In genomic region chr6:137053464-137053863, GRCm38 (mm10) we compare ENCODE assay signal across 9 mouse cellular contexts.
A peak's percentile ranks its signal among the peaks of the same experiment; 100 is the strongest.
DNase-seq lines count a peak whose midpoint lies in the region; ATAC-seq and TF ChIP-seq lines count a peak whose summit lies in the region.
"Had no signal": no experiment of that assay in that cellular context is flagged by ENCODE, and none has a peak within 500 bp of the region (broad histone marks: within the 10 kb centered on the region; RNA-seq: fewer than 3 reads in every experiment).

No protein-coding gene starts in this region.

- H3K9me3 ChIP-seq in kidney, postnatal 0 days (replicated peaks; ENCODE audit: low read length) = no peaks in the 10 kb centered on the region

- no peak overlapping the region for H3K9ac ChIP-seq in kidney, postnatal 0 days (ENCODE audit: low read depth, low read length)

- ATAC-seq in kidney, postnatal 0 days (replicated peaks; ENCODE audit: low FRiP score, low read depth) = no peak

- no peak overlapping the region for H3K27ac ChIP-seq in kidney, postnatal 0 days
- H3K27ac ChIP-seq: macrophage had no signal

- H3K27me3 ChIP-seq in kidney, postnatal 0 days (ENCODE audit: insufficient read depth, low read length) = no peaks in the 10 kb centered on the region

- no peaks in the 10 kb centered on the region for H3K4me1 ChIP-seq in kidney, postnatal 0 days (replicated peaks; ENCODE audit: insufficient read depth, low read length)

- peak; percentile 70 for TF ChIP-seq CTCF in kidney, postnatal 0 days (IDR thresholded peaks at IDR 0.05; ENCODE audit: low read depth)

- no peak overlapping the region for H3K4me3 ChIP-seq in kidney, postnatal 0 days (replicated peaks; ENCODE audit: low read depth, low read length)

- H3K4me2 ChIP-seq in kidney, postnatal 0 days (ENCODE audit: low read length) = no peak overlapping the region

- no peaks in the 10 kb centered on the region for H3K36me3 ChIP-seq in kidney, postnatal 0 days (ENCODE audit: insufficient read depth, low read length)

- WGBS in kidney, postnatal 0 days = 74% methylated on average over 5 of the region's 5 CpGs

- peak; percentile 46 for DNase-seq in kidney, adult 9 months
- no peak for DNase-seq in kidney, adult 11 months
- peak; percentile 58 for DNase-seq in ES-CJ7 (ENCODE audit: low read depth, low spot score)
- peak; percentile 21 for DNase-seq in adrenal gland, adult 8-10 months
- peak; percentile 33 for DNase-seq in kidney, postnatal 0 days (ENCODE audit: low spot score)
- DNase-seq in retina, adult 2 months (ENCODE audit: low read depth, low spot score) = peak; percentile 9
- DNase-seq in urinary bladder, postnatal 4 days (ENCODE audit: low spot score in 2 of 2) = no peak
- no peak for DNase-seq in spleen, postnatal 36 days (ENCODE audit: low spot score in 2 of 2)

Comparison
In these comparisons a context has a peak if more than half of its experiments do, and no peak if none do; other contexts are left out.
1. DNase-seq: peak in kidney, adult 9 months (single experiment), ES-CJ7 (single experiment), adrenal gland, adult 8-10 months (single experiment), kidney, postnatal 0 days (single experiment) and retina, adult 2 months (single experiment); none in kidney, adult 11 months (single experiment), urinary bladder, postnatal 4 days (0 of 2) and spleen, postnatal 36 days (0 of 2).